Mouse (Mus musculus) NIH3T3 (cell line): ENCODE data around the gene Krtap1-4.

Experiments
- DNase-seq: peaks from one replicate; pipeline ENCODE4 v3.0.0-alpha.2; 2012; ENCODE audit warnings: low read depth

Krtap1-4 gene

GRCm38 (mm10) chr11:99550765-99551164 is 32.7 kb downstream of the Krtap1-4 start, which contains the start of gene Krtap3-3:
Krtap3-3 (minus strand) TSS chr11:99550865.
- no peak for DNase-seq

- no peak for DNase-seq
Observed at GRCm38 (mm10) chr11:99547892-99548291, 35.6 kb downstream of the Krtap1-4 start.

DNA sequence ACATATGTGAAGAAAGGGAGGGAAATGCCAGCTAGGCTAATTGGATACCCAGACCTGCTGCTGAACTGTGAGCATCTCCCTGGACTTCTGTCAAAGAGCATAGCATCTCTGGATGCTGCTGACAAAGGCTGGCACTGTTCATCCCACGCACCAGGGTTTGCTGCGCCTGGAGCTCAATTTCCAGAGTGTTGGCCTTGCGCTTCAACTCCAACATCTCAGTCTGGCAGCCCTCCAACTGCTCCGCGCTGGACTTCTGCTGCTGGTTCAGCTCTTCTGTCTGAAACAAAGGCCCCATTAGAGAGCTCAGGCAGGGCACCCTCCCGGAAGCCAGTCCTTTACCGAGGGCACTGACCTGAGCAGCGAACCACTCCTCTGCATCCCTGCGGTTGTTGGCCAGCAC is 43.7 kb downstream of the Krtap1-4 start:
- peak; percentile 14 for DNase-seq
